Comparison of ENCODE assay signal across 8 mouse cellular contexts in genomic region chr7:144914948-144915750, GRCm38 (mm10). TPM values are rescaled to one million over a fixed set of nuclear protein-coding genes. Genes with fewer than 3 reads are reported as not detected.
DNase-seq lines count a peak whose midpoint lies in the region; ATAC-seq lines count a peak whose summit lies in the region.

Gene LTO1 (plus strand): TSS chr7:144915100.

- no peaks in the 10 kb centered on the region for H3K9me3 ChIP-seq in hindbrain, embryonic 12.5 days (replicated peaks)

- peaks cover 9% of the 10 kb centered on the region for H3K27me3 ChIP-seq in hindbrain, embryonic 12.5 days

- H3K27ac ChIP-seq in hindbrain, embryonic 12.5 days: peak within 1 kb of the TSS; percentile 89

- H3K36me3 ChIP-seq in hindbrain, embryonic 12.5 days: peaks cover 28% of the 10 kb centered on the region

- peaks cover 14% of the 10 kb centered on the region for H3K4me1 ChIP-seq in hindbrain, embryonic 12.5 days

- peak; percentile 94 for ATAC-seq in hindbrain, embryonic 12.5 days (ENCODE audit: low FRiP score)

- DNase-seq in R1 (ENCODE audit: low read depth, low spot score): peak; percentile 96
- DNase-seq in cerebellum, postnatal 10 days: peak; percentile 93 to 95
- DNase-seq in frontal cortex, postnatal 10 days (ENCODE audit: low spot score in 2 of 2): peak; percentile 87 to 89
- peak; percentile 82 for DNase-seq in left cerebral cortex, adult 11 months (ENCODE audit: low spot score)
- peak; percentile 93 to 94 for DNase-seq in lung, postnatal 4 days
- DNase-seq in retina, postnatal 7 days (ENCODE audit: low read depth, low spot score): peak; percentile 91
- DNase-seq in urinary bladder, postnatal 14 days (ENCODE audit: low spot score): peak; percentile 90

- H3K4me3 ChIP-seq in hindbrain, embryonic 12.5 days: peak within 1 kb of the TSS; percentile 82

- WGBS in hindbrain, embryonic 12.5 days: under 1% methylated on average over 55 of the region's 55 CpGs

- H3K4me2 ChIP-seq in hindbrain, embryonic 12.5 days (replicated peaks): peak within 1 kb of the TSS; percentile 87

- H3K9ac ChIP-seq in hindbrain, embryonic 12.5 days: peak within 1 kb of the TSS; percentile 82

RNA-seq across cellular contexts. Expression of gene LTO1, which starts in this region (rescaled TPM):
- polyA plus RNA-seq in hindbrain, embryonic 12.5 days (2016; fragmentation: Nextera tagmentation; extraction: Ambion mirVana): 28.2 and 34.1 TPM in 2 replicates

Comparison
In these comparisons a context has a peak if more than half of its experiments do, and no peak if none do; other contexts are left out.
1. Peak in every context shown above with its lines: DNase-seq, ATAC-seq, H3K4me3 ChIP-seq and H3K27ac ChIP-seq.